Mouse (Mus musculus) right cerebral cortex, adult 2 months (tissue): ENCODE data around the gene Syt2.

Source experiments
- DNase-seq, 2 experiments: peaks; one replicate each; pipeline ENCODE4 v3.0.0; 2021 to 2022; ENCODE audit warnings: low spot score in 2 of 2

The Syt2 gene

GRCm38 (mm10) chr1:134704396-134705306 lies 58.2 kb downstream of the Syt2 start:
- DNase-seq: no peak

- no peak for DNase-seq
These were observed 60.1 kb downstream of the Syt2 start for GRCm38 (mm10) chr1:134706549-134706948.

GRCm38 (mm10) chr1:134707516-134707915 lies 61.0 kb downstream of the Syt2 start:
- no peak for DNase-seq

- no peak for DNase-seq
These were observed 61.8 kb downstream of the Syt2 start for GRCm38 (mm10) chr1:134708274-134708673.

- DNase-seq: peak; percentile 56 to 58
These were observed 62.4 kb downstream of the Syt2 start for GRCm38 (mm10) chr1:134708801-134709385.

GRCm38 (mm10) chr1:134709411-134710306 lies 63.2 kb downstream of the Syt2 start:
- DNase-seq: no peak

- no peak for DNase-seq
These were observed 64.6 kb downstream of the Syt2 start for GRCm38 (mm10) chr1:134711061-134711460.

- DNase-seq: no peak
These were observed 65.2 kb downstream of the Syt2 start for GRCm38 (mm10) chr1:134711653-134712052.

GRCm38 (mm10) chr1:134712781-134713299 lies 66.4 kb downstream of the Syt2 start:
- DNase-seq: no peak

- DNase-seq: no peak
These were observed 67.0 kb downstream of the Syt2 start for GRCm38 (mm10) chr1:134713421-134713969.

- no peak for DNase-seq
These were observed 67.7 kb downstream of the Syt2 start for GRCm38 (mm10) chr1:134714166-134714565.

- DNase-seq: no peak
These were observed 68.6 kb downstream of the Syt2 start for GRCm38 (mm10) chr1:134715092-134715491.

- peak; percentile 20 to 30 for DNase-seq
These were observed 73.3 kb downstream of the Syt2 start for GRCm38 (mm10) chr1:134719718-134720304.

GRCm38 (mm10) chr1:134721486-134721885 lies 75.0 kb downstream of the Syt2 start:
- DNase-seq: no peak

GRCm38 (mm10) chr1:134722891-134723290 lies 76.4 kb downstream of the Syt2 start:
- no peak for DNase-seq

- DNase-seq: peak in 1 of 2 experiments; percentile 42
These were observed 78.8 kb downstream of the Syt2 start for GRCm38 (mm10) chr1:134725276-134725675.

GRCm38 (mm10) chr1:134726480-134726879 lies 80.0 kb downstream of the Syt2 start:
- DNase-seq: no peak

GRCm38 (mm10) chr1:134727256-134727655 lies 80.8 kb downstream of the Syt2 start:
- DNase-seq: no peak

- no peak for DNase-seq
These were observed 87.2 kb downstream of the Syt2 start for GRCm38 (mm10) chr1:134733659-134734058.

- DNase-seq: no peak
These were observed 91.0 kb downstream of the Syt2 start for GRCm38 (mm10) chr1:134737463-134737862.

GRCm38 (mm10) chr1:134741433-134741832 lies 95.0 kb downstream of the Syt2 start:
- DNase-seq: no peak
